Mouse (Mus musculus) testis, postnatal 14 days (tissue): ENCODE measurements around the gene Cdc25a.

ENCODE experiments used
- DNase-seq: peaks from one replicate; pipeline ENCODE4 v3.0.0; 2021; ENCODE audit warnings: low spot score

Gene Cdc25a

GRCm38 (mm10) chr9:109932756-109933375, 57.5 kb downstream of the Cdc25a start:
- peak; percentile 50 for DNase-seq

GRCm38 (mm10) chr9:109939401-109939800, 64.0 kb downstream of the Cdc25a start:
- no peak for DNase-seq

- DNase-seq = no peak
These were observed 67.4 kb downstream of the Cdc25a start for GRCm38 (mm10) chr9:109942796-109943195.
